Mouse (Mus musculus): Measurements from ENCODE around the gene Usp2. TPM values are rescaled to one million over a fixed set of nuclear protein-coding genes. Genes with fewer than 3 reads are reported as not detected.

Usp2 gene
- total RNA-seq, 2 experiments from 2014 or later: 110 to 113 TPM

DNA sequence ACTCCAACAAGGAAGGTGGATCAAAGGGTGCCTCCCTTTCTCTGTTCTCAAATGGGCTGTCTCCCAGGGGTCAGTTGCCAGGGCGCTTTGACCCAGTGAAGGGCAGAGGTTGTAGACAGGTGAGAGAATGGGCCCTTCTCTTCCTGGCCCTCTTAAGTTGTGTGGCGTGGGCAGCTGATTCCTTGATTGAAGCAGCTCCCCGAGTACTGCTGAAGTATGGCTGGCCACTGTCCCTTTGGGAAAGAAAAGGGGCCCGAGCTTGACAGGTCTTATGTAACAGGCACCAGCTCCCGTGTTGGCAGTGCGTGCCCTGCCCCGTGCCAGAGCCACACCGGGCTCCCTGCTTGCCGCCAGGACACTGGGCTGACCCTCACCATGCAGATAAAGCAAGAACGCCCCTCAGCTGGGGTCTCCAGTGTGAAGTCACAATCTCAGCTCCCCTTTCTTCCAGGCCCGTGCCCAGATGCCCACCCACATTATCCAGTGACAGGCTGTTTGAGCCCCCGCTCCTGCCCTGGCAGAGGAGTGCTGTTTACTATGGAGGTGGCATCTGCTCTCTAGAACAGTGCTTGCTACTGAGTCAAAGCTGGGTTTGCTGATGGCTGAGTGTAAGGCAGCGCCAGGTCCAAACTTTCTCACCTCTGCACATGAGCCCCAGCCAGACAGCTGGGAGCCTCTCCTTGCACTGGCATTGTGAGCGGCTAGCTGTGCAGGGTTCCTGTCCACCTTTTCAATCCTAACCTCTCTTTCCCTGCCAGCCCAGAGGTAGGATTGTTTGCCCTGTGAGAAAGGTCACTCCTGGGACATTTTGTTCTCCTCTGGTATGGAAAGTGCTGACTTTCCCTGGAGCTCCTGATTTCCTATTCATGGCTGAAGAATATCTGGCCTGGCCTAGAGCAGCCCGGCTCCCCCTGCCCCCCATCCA, 19.2 kb downstream of the Usp2 start:
- intact Hi-C loops (cut with DNase I): loop anchor here (2.0 kb wide), 1 partner anchor 19 kb away; the partner anchor contains the start of gene Usp2

DNA sequence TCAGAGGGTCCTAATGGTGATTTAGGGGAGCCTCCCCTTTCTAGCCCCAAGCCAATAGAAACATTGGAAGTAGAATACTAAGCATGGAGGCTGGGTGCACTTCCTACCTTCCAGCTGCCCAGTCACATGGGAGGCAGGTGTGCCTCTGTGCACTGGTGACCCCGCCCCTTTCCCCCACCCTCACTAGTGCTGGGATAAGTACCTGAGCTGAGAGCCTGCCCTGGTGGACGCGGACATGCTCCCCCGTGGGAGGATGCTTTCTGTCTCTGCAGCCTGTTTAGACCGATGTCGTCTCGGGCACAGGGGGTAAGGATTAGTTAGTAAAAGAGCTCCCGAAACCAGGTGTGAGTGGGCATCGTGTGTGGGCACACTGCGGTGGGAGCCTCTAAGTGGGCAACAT, 20.1 kb downstream of the Usp2 start:
- DNase-seq (ENCODE audit: low spot score in 2 of 2): no peak
- intact Hi-C loops (cut with DNase I): no loop called here

More for the DNA sequence above, 19.2 kb downstream of the Usp2 start:
- peak; percentile 79 to 81 for DNase-seq (ENCODE audit: low spot score in 2 of 2)

DNA sequence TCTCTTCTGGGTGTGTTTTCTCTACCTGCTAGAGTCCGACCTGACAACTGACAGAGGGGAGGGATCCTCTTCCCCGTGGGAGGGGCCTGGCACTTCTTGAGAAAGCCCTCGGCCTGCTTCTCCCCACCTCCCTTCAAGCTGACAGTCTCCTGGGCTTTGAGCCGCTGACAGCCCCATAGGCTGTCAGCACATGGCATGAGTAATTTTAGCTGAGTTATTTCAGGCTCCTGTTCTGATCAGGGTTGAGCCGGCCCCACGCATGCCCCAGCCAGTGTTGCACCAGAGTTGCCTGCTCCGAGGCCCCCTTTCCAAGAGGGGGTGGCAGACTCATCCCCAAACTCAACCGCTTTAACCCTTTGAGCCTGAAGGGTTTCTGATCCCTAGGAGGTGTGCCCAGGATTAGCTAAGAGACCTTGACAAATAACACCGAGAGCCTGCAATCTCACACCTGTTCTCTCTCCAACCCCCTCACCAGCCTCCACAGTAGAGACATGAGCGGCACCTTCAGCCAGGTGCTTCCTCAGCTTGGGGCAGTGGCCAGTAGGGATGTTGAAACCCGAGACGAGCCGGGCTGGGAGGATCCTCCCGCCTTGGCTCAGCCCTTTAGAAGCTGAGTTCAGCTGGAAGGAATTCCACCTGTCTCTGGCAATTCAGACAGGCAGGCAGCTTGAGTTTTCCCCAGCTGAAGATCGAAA, 21.1 kb downstream of the Usp2 start:
- peak; percentile 67 to 70 for DNase-seq (ENCODE audit: low spot score in 2 of 2)
- intact Hi-C loops (cut with DNase I): no loop called here

DNA sequence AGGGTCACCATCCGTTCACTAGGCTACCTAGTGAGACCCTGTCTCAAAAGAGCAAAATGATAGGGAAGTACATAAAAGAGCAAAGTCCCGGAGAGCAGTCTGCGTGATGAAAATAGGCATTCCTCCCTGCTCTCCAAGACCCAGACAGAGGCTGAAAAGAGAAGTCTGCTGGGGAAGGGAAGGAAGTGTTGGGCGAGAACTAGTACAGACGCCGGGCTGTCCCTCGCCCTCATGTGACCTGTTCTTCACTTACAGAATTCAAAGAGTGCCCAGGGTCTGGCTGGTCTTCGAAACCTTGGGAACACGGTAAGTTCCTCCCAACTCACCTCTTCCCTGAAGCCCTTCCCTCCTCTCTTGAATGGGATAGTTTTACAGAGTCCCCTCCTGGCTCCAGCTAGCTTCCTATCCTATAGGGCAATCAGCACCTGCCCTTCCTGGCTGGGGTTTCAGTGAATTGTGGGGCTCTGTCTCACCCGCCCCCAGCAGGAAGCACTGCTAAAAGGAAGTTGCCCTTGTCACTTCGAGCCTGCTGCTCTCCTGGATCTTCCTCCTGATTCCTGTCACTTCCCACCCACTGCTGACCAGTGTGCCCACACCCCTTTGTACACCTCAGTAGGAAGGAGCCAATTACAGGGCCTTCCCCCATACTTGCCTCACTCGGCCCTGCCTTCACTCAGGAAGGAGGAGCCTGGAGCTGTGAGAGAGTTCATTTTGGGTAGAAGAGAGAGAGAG, 22.2 kb downstream of the Usp2 start:
- intact Hi-C loops (cut with DNase I): no loop called here
- DNase-seq (ENCODE audit: low spot score in 2 of 2): no peak

DNA sequence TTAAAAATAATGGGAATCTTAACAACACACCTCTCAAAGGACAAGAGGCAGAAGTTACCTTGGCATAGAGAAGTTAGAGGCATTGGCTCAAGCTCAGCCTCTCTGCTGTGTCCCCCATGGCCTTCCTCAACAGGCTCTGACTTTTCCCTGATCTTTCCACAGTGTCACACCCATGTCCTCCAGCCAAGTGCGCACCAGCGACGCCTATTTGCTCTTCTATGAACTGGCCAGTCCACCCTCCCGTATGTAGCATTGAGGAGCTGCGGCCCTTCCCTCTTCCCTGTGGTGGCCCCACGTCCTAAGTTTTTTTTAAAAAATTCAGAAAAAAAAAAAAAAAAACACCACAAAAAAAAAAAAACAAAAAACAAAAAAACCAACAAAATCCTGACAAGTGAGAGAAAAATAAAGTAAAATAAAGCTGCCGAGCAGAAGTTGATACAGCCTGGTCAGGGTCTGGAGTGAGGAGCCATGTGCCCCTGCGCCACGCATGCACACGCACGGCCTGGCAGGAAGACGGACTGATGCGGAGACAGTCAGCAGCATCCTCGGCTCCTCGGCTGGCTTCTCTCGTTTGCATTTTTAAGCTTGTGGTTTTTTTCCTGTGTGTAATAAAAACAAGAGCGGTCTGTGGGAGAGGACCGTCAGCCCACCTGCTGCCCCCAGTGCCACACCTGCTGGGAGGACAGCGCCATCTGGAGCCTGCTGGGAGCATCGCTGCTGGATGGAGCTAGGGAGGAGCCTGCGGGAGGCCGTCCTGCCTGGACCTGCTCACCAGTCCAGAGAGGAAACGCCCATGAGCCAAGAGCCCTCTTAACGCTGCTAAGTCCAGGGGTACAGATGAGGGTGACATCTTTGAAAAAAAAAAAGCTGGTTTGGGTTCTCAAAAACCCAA, 27.0 kb downstream of the Usp2 start:
- intact Hi-C loops (cut with DNase I): no loop called here

DNA sequence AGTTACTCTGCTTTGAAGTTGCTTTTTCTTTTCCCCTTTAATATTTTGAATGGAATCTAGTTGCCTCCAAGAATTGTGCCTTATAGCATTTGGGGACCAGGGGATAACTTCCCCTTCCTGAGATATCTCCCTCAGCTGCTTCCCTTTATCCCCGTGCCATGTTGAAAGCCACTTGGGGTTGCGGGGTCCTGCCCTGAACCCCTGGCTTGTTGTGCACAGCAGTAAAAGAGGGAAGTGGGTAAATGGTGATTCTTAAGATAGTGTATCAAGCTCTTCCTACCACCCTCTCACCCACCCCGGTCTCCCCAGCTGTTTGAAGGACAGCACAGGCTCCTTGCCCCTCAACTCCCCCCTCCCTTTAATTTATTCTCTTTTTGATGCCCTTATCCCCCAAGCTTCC, 27.9 kb downstream of the Usp2 start:
- no peak for DNase-seq (ENCODE audit: low spot score in 2 of 2)
- intact Hi-C loops (cut with DNase I): no loop called here

More for the DNA sequence above, 27.0 kb downstream of the Usp2 start:
- DNase-seq (ENCODE audit: low spot score in 2 of 2): peak; percentile 82 to 87

DNA sequence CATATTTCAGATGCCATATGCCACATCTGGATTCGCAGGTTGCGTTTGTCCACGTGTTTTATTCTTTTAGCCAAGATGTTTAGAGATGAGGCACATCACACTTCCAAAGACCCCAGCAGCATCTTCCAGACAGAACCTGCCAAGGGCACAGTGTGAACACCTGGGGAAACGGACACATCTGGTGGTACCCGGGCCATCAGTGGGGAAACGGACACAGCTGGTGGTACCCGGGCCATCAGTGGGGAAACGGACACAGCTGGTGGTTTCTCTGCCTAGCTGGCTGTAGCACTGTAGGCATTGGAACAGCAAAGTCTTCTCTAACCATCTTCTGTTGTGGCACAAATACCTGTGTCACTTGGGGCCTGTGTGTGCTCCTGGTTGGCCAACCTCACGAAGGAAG, 29.0 kb downstream of the Usp2 start:
- DNase-seq (ENCODE audit: low spot score in 2 of 2): peak in 1 of 2 experiments; percentile 8
- intact Hi-C loops (cut with DNase I): no loop called here

DNA sequence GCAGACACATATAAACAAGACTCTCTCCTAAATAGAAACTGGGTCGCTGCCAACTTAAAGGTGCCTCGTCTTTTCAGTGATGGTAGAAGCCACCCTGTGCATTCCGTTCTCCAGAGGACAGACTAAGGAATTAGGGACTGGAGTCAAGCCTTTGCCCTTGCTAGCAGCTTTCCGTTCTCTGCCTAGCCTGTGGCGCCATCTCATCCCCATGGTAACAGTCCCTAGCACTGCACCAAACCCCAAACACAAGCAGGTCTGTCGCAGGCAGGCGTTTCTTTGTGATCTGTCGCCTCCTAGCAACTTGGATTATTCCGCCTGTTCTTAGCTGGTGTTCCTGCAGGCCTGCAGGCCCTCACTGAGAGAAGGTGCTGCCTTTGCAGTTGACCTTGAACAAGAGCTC, 29.7 kb downstream of the Usp2 start:
- peak in 1 of 2 experiments; percentile 59 for DNase-seq (ENCODE audit: low spot score in 2 of 2)
- intact Hi-C loops (cut with DNase I): no loop called here

DNA sequence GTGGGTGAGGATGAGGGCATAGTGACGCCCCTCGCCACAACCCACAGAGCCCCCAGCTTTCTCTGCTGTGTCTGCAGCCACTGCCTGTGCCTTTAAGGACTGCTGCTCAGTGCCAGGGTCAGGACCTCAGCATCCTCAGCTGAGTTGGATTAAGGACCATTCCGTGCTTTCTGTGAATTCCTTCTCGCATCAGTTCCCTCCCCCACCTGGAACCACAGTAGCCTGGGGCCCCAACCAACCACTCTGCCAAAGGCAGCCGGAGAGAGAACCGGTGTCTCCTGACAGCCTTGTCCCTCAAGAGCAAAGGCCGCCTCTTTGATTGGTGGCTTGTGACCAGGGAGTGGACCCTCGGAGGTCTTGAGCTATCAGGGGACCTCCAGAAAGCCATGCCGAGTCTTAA, 34.7 kb downstream of the Usp2 start, which contains the start of gene Mfrp:
Gene Mfrp (plus strand): TSS at position 240 of the 400 bp plus-strand sequence.
- no peak for DNase-seq (ENCODE audit: low spot score in 2 of 2)
- intact Hi-C loops (cut with DNase I): loop anchor here (10.0 kb wide), 1 partner anchor 117 kb away; no protein-coding TSS in a partner anchor

DNA sequence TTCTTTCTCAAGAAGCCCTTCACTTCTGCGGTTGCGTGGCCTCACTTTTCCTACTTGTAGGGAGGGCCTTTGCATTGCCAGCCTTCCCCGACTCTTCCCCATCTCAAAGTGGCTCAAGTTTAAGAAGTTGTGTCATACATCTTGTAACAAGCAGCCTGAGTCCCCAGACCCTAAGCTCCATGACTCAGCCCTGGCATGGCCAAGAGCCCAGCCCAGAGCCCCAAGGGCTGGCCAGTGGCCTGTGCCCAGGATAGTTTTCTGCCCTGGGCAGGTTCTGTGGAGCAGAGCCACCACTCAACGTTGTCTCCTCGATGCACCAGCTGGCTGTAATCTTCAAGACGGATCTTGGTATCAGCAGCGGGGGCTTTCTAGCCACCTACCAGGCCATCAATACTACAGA, 38.1 kb downstream of the Usp2 start:
- DNase-seq (ENCODE audit: low spot score in 2 of 2): no peak
- intact Hi-C loops (cut with DNase I): loop anchor here (10.0 kb wide), 1 partner anchor 120 kb away; no protein-coding TSS in a partner anchor

DNA sequence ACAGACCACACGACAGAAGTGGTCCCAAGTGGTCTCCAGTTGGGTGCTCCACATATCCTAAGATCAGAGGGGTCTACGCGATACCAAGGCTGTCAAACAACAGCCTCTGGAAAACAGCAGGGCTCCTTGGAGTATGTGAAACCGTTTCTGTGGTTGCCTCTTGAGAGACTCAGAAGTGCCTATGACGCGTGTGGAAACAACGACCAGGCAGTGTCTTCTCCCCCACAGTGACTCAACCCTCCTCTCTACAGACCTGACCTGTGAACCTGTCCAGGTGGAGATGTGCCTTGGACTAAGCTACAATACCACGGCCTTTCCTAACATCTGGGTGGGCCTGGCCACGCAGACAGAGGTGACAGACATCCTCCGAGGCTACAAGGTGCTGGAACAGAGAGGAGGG, 39.0 kb downstream of the Usp2 start:
- intact Hi-C loops (cut with DNase I): loop anchor here (10.0 kb wide), 1 partner anchor 121 kb away; no protein-coding TSS in a partner anchor
- no peak for DNase-seq (ENCODE audit: low spot score in 2 of 2)

DNA sequence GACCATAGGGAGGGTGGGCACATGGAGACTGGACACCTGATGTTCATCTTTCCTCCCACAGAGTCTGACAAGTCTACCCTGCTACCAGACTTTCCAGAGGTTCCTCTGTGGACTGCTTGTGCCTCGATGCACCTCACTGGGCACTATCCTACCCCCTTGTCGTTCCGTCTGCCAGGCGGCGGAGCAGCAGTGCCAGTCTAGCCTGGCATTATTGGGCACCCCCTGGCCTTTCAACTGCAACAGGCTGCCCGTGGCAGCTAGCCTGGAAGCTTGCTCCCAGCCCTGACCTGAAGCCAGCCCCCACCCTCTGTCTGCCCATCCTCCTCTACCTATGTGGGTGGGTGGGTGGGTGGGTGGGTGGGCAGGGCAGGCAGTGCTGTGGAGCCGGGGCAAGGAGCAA, 39.4 kb downstream of the Usp2 start:
- DNase-seq (ENCODE audit: low spot score in 2 of 2): no peak
- intact Hi-C loops (cut with DNase I): loop anchor here (10.0 kb wide), 1 partner anchor 121 kb away; no protein-coding TSS in a partner anchor

DNA sequence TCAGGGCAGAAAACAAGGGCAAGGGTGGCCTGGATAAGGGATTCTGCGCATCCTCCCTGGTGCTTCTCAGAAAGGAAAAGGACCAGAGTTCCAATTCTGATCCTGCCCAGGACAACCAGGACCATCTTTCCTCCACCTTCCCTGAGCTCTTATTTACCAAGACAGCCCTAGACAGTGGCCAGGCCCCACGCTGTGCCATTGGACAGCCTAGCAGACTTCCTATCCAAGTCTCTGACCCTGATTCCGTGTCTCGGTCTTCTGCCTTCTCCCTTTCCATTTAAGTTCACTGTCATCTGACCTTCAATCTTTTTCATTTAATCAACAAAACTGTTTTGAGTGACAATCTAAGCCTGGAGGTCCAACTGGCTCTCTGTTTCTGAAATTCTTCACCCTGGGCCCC, 39.8 kb downstream of the Usp2 start:
- no peak for DNase-seq (ENCODE audit: low spot score in 2 of 2)
- intact Hi-C loops (cut with DNase I): loop anchor here (10.0 kb wide), 1 partner anchor 122 kb away; no protein-coding TSS in a partner anchor

DNA sequence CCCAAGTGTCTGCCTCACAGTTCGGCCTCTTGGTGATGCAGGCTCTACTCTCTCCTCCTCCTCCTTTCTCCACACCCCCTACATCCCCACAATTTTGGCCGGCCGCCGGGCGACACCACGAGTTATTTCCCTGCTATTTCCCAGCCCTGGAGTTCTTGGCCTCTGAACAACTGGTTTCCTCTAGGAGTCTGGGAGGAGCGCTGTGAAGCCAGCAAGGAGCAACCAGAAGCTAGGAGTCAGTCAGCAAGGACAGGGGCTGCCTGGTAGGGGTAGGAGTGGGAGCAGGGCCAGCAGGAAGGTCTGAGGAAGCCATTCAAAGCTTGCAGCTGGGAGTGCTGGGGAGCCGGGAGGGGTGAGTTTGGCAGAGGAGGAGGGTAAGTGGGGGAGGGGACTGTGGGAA, 40.3 kb downstream of the Usp2 start, which contains the start of gene C1qtnf5:
Gene C1qtnf5 (plus strand): TSS at position 136 of the 400 bp plus-strand sequence.
- DNase-seq (ENCODE audit: low spot score in 2 of 2): peak; percentile 60 to 70
- intact Hi-C loops (cut with DNase I): loop anchor here (10.0 kb wide), 1 partner anchor 122 kb away; no protein-coding TSS in a partner anchor

DNA sequence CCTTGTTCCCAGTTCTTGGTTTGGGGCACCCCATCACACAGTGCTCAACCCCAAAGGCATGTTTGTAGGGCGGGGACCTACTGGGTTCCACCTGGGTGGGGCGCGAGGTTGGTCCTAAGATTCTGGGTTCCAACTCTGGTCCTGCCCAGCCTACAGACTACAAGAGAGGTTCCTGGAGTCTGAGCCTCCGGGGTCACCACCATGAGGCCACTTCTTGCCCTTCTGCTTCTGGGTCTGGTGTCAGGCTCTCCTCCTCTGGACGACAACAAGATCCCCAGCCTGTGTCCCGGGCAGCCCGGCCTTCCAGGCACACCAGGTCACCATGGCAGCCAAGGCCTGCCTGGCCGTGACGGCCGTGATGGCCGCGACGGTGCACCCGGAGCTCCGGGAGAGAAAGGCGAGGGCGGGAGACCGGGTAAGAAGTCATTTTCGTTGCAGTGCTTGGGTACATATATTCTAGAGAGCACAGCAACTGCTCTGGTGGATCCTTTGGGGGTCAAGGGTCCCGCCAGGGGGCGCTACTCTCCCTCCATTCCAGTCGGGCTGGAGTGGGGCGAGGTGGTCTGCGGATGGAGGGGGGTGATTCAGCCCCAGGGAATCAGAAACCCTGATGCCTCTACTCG, 40.8 kb downstream of the Usp2 start:
- no peak for DNase-seq (ENCODE audit: low spot score in 2 of 2)
- intact Hi-C loops (cut with DNase I): loop anchor here (10.0 kb wide), 1 partner anchor 123 kb away; no protein-coding TSS in a partner anchor

DNA sequence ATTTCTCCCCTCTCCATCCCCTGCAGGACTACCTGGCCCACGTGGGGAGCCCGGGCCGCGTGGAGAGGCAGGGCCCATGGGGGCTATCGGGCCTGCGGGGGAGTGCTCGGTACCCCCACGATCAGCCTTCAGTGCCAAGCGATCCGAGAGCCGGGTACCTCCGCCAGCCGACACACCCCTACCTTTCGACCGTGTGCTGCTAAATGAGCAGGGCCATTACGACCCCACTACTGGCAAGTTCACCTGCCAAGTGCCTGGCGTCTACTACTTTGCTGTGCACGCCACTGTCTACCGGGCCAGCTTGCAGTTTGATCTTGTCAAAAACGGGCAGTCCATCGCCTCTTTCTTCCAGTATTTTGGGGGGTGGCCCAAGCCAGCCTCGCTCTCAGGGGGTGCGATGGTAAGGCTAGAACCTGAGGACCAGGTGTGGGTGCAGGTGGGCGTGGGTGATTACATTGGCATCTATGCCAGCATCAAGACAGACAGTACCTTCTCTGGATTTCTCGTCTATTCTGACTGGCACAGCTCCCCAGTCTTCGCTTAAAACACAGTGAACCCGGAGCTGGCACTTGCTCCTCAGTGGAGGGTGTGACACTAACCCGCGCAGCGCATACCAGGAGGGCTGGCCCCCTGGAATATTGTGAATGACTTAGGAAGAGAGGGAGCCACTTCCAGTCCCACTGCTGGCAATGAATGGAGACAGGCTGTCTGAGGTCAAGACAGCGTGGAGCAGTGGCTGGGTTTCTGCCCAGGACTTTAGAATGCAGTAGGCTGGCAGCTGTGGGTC, 41.6 kb downstream of the Usp2 start:
- intact Hi-C loops (cut with DNase I): loop anchor here (10.0 kb wide), 1 partner anchor 124 kb away; no protein-coding TSS in a partner anchor
- no peak for DNase-seq (ENCODE audit: low spot score in 2 of 2)
